Mouse (Mus musculus) lung, postnatal 36 days (tissue): ENCODE data around the gene Gm33543.

Experiments
- DNase-seq: peaks from one replicate; pipeline ENCODE4 v3.0.0; 2022; ENCODE audit warnings: mixed read lengths

Gm33543 gene

DNA sequence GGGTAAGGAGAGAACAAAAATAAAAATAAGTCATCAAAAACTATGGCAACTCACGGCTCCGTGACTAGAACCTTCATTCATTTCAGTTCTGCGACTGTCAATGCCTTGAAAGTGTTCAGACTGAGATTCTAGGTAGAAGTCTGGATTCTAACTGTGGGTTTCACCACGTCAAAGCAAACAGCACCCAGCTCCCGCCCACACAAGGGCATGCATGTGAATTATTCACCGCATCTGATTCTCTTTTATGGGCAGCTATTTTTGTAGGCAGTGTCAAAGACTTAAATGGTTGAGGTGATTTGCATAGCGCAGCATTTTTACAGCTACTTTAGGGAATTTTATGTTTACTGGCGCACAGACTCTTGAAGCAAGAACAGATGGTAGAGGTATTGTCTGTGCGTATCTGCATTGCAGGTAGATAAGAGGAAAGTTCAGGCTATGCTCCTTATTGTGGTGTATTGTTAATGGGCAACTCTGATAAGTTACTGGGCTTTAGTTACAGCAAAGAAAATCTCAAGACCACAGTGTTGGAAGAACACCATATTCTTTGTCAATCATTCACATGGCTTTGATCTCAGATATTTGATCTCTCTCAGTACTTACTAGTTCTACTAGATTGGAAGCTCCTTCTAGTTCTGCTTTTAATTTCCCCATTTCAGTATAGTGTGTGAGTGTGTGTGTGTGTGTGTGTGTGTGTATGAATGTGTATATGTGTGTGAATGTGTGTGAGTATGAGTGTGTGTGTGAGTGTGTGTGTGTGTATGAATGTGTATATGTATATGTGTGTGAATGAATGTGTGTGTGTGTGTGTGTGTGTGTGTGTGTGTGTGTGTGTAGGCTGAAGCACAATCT lies at the start of gene Gm33543:
Gene Gm33543, minus strand, starts transcription at position 142 of the 849 bp plus-strand sequence.
- no peak for DNase-seq

DNA sequence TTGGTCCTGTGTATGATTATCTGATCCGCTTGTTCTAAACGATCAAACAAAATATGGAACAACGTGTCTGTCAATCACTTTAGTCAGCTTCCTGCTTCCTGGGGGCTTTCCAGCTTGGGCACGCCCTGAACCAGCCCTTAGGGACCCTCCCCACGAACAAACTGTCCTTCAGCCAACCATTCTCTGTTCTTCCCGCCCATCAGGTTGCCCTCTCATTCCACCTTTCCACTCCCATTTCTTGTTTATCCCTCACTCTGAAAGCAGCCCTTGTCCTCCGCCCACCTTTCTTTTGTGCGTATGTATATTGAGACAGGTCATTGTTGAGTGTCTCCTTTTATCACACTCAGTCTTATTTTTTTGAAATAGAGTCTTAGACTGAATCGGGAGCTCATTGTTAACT lies 49.4 kb upstream of the Gm33543 start:
- no peak for DNase-seq

DNA sequence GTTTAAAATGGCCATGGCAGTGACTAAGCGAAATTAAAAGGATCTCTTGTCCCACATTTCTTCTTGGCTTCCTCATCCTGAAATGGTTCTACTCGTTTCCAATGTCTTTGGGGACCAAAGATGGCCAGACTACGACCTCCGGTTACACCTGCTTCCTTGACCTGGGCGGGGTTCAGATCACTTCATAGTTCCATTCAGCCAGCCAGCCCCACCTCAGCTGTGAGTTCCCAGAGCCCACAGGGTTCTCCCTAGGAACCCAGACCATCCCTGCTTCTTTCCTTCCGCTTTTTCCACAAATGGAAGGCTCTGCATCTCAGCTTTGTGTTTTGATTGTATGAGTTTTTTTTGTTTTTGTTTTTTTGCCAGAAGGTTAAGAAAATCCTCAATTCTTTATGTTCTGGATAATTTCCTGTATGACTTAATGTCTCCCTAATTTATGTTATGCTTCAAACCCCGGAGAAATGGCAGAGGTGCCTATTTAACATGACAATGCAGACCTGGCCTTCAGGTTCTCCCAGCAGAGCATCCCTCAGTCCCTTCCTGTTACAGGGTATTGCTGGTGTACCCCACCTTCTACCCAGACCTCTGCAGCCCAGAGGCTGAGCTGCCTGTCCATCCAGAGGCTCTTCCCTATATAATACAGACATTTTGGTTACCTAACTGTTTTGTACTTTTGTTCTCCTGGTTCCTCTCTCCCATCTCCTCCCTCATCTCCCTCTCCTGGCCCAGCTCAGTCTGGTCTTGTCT lies 48.7 kb upstream of the Gm33543 start:
- DNase-seq = no peak

DNA sequence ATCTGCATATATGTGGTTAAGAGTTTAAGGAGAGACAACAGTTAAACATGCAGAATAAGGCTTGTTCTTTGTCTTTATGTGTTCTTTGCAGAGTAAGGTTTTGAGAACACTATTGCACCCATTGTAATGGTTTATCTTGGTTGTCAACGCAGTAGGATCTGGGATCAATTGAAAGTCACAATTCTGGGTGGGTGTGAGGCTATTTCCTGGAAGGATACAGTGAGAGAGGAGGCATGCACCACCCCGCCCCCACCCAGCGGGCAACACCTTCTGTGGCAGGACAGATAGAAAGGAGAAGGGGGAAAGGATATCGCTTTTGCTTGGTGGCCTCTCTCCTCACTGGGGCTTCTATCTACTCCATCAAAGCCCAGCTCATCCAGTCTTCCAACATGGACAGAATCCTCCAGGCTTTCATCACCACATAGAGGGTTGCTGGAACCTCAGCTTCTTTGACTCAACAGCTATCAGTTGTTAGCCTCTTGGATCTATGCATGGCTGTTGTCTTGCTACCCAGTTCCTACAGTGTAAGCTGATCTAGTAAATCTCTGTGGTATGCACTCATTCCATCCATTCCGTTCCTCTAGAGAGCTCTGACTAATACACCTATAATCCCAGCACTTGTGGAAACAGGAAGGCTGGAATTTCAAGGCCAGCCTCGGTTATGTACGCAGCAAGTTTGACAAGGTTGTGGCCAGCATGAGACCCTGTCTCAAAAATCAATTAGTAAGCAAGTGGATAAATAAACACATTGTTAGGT lies 41.2 kb upstream of the Gm33543 start:
- DNase-seq = no peak

DNA sequence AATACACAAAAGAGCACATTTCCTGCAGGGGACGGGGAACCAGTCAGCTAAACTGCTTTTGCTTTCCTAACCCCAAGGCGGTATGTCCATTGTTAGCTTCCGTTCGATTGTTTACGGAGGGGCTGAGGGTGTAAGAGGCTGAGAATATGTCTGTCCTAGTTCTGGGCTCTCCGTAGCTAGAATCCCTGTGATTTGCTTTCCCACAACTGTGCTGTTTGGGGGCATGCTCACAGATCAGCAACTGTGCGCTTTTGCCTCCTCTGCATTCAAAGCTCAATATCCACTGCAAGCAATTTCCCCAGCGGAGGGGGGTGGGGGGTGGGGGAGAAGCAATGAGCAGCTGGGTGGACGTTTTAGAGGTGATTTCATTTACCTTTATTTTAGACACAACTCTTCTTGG lies 39.3 kb upstream of the Gm33543 start:
- DNase-seq = no peak

DNA sequence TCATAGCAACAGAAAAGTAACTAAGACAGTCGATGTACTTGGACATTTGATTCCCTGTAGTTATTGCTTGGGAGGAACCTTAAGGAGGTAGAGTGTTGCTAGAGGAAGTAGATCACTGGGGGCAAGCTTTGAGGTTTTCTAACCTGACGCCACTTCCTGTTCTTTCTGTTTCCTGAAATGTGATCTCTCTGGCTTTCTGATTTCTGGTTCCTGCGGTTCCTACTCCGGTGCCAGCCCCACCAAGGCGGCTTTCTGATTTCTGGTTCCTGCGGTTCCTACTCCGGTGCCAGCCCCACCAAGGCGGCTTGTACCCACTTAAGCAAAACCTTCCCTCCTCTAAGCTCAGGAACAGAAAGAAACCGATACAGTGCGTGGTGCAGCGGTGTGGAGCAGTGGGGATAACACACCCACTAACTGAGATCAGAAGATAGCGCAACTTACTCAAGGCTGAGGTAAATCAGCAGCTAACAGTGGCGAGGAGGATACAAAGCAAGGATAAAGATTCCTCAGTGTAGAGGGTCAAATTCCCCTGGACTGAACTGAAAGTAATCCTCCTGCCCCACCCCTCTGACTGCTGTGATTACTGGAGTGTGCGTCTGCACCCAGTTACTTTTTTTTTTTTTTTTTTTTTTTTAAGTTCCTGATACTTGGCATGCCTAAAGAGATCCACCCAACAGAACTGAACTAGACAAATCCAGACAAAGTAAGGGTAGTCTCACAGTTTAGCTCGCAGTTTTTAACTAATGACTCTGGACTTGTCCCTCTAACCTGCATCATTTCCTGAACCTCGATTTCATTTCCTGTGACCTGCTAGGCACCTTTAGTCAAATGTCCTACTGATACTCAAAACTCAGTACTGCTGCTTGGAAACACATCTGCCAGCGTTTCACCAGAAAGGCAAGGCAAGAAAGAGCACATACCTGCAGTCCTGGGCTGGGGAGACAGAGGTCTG lies 37.5 kb upstream of the Gm33543 start:
- no peak for DNase-seq

DNA sequence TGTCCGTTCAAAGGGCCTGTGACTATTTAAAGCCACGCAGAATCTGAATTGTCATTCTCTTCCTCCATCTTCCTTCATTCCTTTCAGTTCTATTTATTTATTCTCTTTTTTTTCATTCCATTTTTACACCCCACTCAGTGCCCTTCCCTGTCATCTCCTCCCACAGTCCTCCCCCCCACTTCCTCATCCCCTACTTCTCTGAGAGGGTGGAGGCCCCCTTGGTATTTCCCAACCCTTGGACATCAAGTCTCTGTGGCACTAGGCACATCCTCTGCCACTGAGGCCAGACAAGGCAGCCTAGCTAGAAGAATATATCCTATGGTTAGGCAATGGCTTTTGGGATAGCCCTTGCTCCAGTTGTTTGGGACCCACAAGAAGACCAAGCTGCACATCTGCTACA lies 28.1 kb upstream of the Gm33543 start:
- no peak for DNase-seq

DNA sequence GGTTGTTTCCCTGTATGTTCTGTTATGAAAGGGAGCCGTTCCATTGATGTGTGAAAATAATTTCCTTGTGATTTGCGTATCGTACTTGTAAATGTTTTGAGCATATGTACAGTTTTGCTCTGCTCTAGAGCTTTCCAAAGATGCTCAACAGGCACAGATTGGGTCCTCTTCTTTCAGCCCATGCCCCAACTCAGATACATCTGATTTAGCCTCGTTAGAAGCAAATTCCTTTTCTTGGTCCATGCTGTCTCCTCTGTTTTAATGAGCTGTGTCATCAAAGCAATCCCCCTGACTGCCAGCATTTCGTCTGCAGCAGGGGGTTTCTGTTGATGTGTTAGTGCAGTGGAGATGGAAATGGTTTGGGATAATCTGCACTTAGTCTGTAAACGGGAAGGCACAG lies 25.6 kb upstream of the Gm33543 start:
- DNase-seq = no peak

DNA sequence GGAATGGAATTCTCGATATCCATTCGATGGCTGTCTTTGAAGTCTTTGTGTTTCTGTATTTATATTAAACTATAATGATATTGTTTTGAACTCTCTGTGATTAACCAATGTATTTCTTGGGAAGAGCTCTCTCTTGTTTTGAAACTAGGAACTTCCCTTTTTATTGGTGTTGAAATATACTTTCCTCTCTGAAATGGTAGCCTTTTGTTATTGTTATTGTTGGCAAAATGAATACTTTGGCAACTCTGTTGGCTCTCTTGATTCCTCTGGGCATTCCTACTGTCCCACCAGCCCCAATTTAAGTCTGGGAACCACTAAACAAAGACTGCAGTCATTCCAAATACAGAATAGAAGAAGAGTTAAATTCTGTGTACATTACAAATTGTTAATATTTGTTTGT lies 24.9 kb upstream of the Gm33543 start:
- no peak for DNase-seq

DNA sequence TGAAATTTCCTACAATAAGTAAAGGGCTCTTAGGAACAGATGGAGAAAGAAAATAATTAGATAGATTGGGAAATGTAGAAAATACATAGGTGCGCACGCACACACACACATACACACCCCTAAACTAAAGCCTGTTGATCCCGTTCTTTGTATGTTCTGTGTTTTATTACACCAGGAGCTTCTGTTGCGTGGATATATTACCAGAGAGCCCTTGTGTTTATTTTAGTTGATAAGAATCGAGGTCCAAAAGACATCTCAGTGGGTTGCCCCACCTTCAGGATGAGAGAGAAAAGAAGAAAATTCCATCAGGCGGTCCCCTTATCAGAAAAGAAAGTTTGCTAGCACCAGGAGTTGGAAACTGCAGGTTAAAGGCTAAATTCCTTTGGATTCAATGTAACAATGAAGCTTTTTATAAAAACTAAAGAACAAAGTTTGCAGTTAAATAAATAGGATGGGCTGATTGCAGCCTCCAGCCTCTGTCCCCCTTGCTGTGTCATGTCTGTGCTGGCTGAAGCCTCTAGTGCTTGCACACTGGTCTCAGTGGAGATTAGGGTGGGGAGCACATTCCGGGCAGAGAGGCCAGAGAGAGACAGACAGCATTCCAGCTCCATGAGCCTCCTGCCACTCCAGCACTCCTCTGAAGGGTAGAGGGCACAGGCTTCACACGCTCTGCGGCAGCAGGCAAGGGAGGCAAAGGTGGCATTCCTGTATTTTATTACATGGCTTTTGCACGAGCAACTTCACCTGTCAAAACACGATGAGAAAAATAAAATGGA lies 21.8 kb upstream of the Gm33543 start:
- peak; percentile 29 for DNase-seq

GRCm38 (mm10) chr10:95862664-95863063 lies 19.9 kb upstream of the Gm33543 start:
- peak; percentile 54 for DNase-seq

DNA sequence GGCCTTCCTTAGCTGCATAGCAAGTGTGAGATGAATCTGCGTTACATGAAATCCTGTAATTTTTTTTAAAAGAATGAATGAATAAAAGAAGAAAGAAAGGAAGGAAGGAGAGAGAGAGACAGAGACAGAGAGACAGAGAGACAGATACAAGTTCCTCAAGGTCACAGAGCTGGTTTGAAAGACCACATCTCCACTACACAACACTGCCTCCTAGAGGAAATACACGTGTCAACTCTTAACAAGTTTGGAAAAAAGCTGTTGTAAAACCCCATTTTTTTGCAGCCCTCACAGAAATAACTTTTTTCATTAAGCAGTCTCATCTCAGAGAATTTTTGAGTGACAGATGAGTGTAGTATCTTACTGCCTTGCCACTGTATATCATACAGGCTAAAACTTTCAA lies 15.4 kb upstream of the Gm33543 start:
- DNase-seq = peak; percentile 57

DNA sequence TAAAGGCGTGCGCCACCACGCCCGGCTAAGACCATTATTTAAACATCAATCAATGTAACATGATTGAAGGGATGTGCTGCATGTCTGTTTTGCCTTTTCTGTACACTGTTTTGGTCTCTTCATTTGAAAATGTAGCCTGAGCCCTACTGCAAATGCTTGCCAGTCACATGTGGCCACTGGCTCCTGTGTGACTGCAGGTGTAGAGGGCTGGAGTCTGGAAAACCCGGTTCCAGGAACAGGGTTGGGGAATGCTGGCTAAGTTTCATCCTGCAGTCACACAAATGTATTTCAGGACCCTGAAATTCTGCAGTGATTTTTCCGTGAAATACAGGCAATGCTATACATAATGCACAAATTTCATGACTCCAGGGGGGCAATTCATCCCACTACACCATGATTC lies 12.7 kb upstream of the Gm33543 start:
- no peak for DNase-seq

DNA sequence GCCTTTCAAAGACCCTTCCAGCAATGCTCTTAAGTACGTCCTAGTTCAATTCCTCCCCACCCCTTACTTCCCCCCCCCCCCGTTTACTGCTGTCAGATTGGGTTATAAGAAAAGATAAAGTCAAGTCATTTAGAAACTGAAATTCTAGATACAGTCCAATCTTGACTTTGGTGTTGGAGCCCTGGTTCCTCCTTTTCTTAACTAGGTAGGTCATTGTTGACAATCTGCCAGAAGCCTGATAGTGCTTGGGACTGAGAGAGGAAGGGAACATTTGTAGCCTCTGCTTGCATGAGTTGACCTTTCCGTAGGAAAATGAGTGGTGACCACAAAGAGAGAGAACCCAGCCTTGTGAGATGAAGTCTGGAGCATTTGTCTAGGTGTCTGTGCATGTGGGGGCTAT lies 7.8 kb upstream of the Gm33543 start:
- DNase-seq = peak; percentile 38

- no peak for DNase-seq
Measured at GRCm38 (mm10) chr10:95846739-95847138, 4.0 kb upstream of the Gm33543 start.

DNA sequence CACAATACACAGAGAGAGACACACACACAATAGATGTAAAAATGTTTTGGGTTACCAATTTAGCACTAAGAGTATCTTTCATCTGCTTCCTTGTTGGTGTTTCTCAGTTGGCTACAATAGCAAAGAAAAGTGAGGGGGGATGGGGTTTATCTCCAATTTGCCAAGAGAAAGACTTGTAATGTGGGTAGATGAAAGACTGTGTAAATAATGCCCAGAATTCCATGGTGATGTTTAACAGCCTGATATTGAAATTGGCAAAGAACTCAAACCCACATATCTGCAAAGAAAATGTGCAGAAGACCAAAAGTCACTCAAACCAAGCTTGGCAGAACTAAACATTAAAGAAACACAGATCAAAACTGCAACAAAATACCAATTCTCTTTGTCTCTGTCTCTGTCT lies 3.6 kb upstream of the Gm33543 start:
- no peak for DNase-seq

DNA sequence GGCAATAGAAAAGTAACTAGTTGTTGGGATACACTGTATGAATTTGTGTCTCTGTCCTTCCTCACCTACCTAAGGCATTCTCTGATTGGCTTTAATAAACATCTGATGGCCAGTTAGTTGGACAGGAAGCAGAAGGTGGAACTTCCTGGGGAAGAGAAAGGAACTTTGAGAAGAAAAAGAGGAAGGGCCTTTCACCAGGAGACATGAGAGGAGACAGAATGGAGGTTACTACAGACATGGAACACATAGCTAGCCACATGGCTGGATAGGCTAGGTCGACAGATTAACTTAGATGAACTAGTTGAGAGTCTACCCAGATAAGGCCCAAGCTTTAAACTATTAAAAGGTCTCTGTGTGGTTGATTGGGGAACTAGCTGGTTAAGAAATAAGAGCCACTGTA lies 1.1 kb upstream of the Gm33543 start:
- DNase-seq = no peak

DNA sequence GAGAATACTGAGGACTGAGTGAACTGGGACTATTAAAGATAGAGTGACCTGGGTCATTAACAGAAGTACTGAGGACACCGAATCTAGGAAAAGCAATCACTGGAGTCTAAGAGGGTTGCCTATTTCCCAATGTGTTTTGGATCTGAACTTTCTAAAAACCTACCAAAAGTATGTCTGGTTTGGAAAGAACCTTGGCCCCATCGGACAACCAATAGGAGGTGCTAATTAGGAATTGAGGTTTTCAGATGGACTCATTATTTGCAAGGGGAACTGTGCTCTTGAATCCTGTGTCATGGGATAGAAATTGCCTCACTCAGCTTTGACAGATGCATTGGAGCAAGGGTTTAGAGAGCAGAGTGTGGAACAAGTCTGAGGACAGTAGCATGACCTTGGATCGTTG lies 1.5 kb downstream of the Gm33543 start:
- no peak for DNase-seq

GRCm38 (mm10) chr10:95839803-95840202 lies 2.9 kb downstream of the Gm33543 start:
- no peak for DNase-seq

DNA sequence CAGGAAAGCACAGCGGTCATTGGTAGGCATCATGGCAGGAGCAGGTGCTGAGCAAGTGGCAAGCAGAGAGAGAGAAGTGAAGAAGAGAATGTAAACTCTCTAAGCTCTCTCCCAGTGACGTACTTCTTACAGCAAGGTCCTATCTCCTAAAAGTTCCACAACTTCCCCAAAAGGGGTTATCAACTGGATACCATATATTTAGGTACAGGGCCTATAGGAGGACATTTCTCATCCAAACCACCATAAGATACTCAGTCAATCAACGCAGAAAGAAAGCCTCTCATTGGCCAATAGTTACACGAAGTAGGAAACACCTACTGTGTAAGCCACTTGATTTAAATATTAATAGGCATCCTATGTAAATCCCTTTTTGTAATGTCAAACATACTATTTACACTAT lies 3.7 kb downstream of the Gm33543 start:
- DNase-seq = no peak

DNA sequence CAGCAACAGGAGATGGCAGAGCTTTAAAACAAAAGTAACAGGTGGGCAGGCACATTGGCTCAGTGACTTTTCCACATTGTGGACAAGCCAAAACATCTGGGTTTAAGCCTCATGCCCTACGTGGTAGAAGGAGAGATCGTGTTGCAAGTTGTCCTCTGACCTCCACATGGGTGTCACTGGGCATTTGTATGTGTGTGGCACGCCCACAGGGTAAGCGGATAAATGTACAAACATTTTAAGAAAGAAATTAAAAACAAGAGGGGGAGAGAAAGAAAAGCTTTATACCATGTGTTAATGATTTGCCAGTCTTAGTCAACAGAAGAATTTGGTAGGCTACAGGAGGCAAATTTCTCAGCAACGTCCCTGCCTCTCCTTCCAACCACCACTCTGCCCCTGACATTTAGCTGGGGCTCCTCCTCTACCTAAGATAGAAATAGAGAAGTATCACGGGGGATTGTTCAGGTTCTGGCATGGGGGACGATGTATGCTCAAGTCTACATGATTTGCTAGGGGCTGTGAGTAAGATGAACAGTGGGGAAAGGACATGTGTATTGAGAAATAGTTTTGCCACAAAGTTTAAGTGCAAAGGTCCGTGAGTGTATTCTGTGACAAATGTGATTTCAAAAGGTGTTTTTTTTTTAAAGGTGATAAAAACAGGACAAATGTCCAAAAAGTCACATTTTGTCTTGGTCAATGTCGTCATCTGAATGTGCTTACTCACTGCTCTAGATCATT lies 6.0 kb downstream of the Gm33543 start:
- no peak for DNase-seq
